ENCODE assay signal across 18 mouse cellular contexts in genomic region chr1:184525740-184526139, GRCm38 (mm10).
"Had no signal": no experiment of that assay in that cellular context is flagged by ENCODE, and none has a peak within 500 bp of the region (broad histone marks: within the 10 kb centered on the region; RNA-seq: fewer than 3 reads in every experiment).

No protein-coding gene starts in this region.

- DNase-seq: liver, embryonic 13.5 days; liver, postnatal 0 days; lung, adult 2 months; lung, postnatal 14 days; lung, postnatal 36 days; right cerebral cortex, postnatal 14 days; thymus, adult 18-20 months; thymus, postnatal 14 days; thymus, postnatal 36 days had no signal

- H3K4me3 ChIP-seq: liver, embryonic 13.5 days; liver, embryonic 15.5 days; lung, embryonic 15.5 days; megakaryocyte, embryonic 14.5 days; neural tube, embryonic 12.5 days; stomach, embryonic 15.5 days had no signal

- H3K4me2 ChIP-seq: liver, embryonic 13.5 days; liver, embryonic 15.5 days; lung, embryonic 15.5 days; neural tube, embryonic 12.5 days; stomach, embryonic 15.5 days had no signal

- ATAC-seq: liver, postnatal 0 days; lung, postnatal 0 days; midbrain, embryonic 16.5 days had no signal

- H3K9me3 ChIP-seq: liver, embryonic 13.5 days; liver, embryonic 15.5 days; lung, embryonic 15.5 days; neural tube, embryonic 12.5 days; stomach, embryonic 15.5 days had no signal

- H3K9ac ChIP-seq: liver, embryonic 13.5 days; liver, embryonic 15.5 days; liver, postnatal 0 days; lung, embryonic 15.5 days; neural tube, embryonic 12.5 days; stomach, embryonic 15.5 days had no signal

- H3K27ac ChIP-seq: liver, embryonic 13.5 days; liver, embryonic 15.5 days; lung, embryonic 15.5 days; macrophage; neural tube, embryonic 12.5 days; stomach, embryonic 15.5 days; stomach, postnatal 0 days had no signal

- H3K4me1 ChIP-seq: liver, embryonic 13.5 days; liver, embryonic 15.5 days; lung, embryonic 15.5 days; megakaryocyte, embryonic 14.5 days; neural tube, embryonic 12.5 days; stomach, embryonic 15.5 days had no signal

- H3K27me3 ChIP-seq: liver, embryonic 13.5 days; liver, embryonic 15.5 days; lung, embryonic 15.5 days; neural tube, embryonic 12.5 days; stomach, embryonic 15.5 days had no signal

- H3K36me3 ChIP-seq: liver, embryonic 13.5 days; liver, embryonic 15.5 days; lung, embryonic 15.5 days; neural tube, embryonic 12.5 days; stomach, embryonic 15.5 days had no signal
